Mouse (Mus musculus) spleen, adult 12 weeks (tissue): ENCODE data around the gene Upk2.

Experiments used
- DNase-seq: peaks from one replicate; pipeline ENCODE4 v3.0.0; 2022; ENCODE audit warnings: low spot score

The Upk2 gene

GRCm38 (mm10) chr9:44454891-44455220, at the start of gene Upk2:
Upk2 (minus strand) TSS chr9:44454976.
- DNase-seq, result no peak

- peak; percentile 69 for DNase-seq
These were observed 47.2 kb upstream of the Upk2 start for GRCm38 (mm10) chr9:44502006-44502405.

GRCm38 (mm10) chr9:44501206-44501879, 46.6 kb upstream of the Upk2 start:
- no peak for DNase-seq

GRCm38 (mm10) chr9:44500638-44501175, 45.9 kb upstream of the Upk2 start:
- DNase-seq, result no peak

GRCm38 (mm10) chr9:44500163-44500533, 45.4 kb upstream of the Upk2 start:
- DNase-seq, result no peak

- no peak for DNase-seq
These were observed 44.8 kb upstream of the Upk2 start for GRCm38 (mm10) chr9:44499356-44500162.

- DNase-seq, result no peak
These were observed 43.9 kb upstream of the Upk2 start for GRCm38 (mm10) chr9:44498421-44499355.

GRCm38 (mm10) chr9:44497624-44498377, 43.0 kb upstream of the Upk2 start:
- DNase-seq, result no peak

GRCm38 (mm10) chr9:44496803-44497461, 42.2 kb upstream of the Upk2 start:
- DNase-seq, result no peak

GRCm38 (mm10) chr9:44495810-44496344, 41.1 kb upstream of the Upk2 start:
- no peak for DNase-seq

GRCm38 (mm10) chr9:44494863-44495809, 40.4 kb upstream of the Upk2 start:
- no peak for DNase-seq

- DNase-seq, result no peak
These were observed 39.6 kb upstream of the Upk2 start for GRCm38 (mm10) chr9:44494261-44494862.

GRCm38 (mm10) chr9:44492631-44493461, 38.1 kb upstream of the Upk2 start:
- DNase-seq, result no peak

GRCm38 (mm10) chr9:44491351-44491750, 36.6 kb upstream of the Upk2 start:
- no peak for DNase-seq

- DNase-seq, result no peak
These were observed 35.6 kb upstream of the Upk2 start for GRCm38 (mm10) chr9:44490086-44490967.

- no peak for DNase-seq
These were observed 34.9 kb upstream of the Upk2 start for GRCm38 (mm10) chr9:44489651-44490085.

GRCm38 (mm10) chr9:44488855-44489381, 34.1 kb upstream of the Upk2 start:
- DNase-seq, result no peak
